Mouse (Mus musculus): Measurements from ENCODE around the gene Faap24. TPM values are rescaled to one million over a fixed set of nuclear protein-coding genes. Genes with fewer than 3 reads are reported as not detected.

Faap24 gene
- polyA plus RNA-seq, 1 experiment: 8.3 TPM

GRCm38 (mm10) chr7:35347918-35348700, 48.5 kb downstream of the Faap24 start:
- 71% methylated on average over 17 of the region's 18 CpGs for WGBS

GRCm38 (mm10) chr7:35344785-35345330, 51.8 kb downstream of the Faap24 start:
- WGBS: 96% methylated on average over 5 of the region's 5 CpGs
- DNase-seq: no peak

More at GRCm38 (mm10) chr7:35347918-35348700, 48.5 kb downstream of the Faap24 start:
- H3K4me3 ChIP-seq (ENCODE audit: control insufficient read depth, insufficient read depth, low read length): no peak overlapping the region
- no peaks in the 10 kb centered on the region for H3K36me3 ChIP-seq (ENCODE audit: control insufficient read depth, insufficient read depth, low read length)
- no peak for TF ChIP-seq POLR2A (IDR thresholded peaks at IDR 0.05; ENCODE audit: control insufficient read depth, extremely low read depth, insufficient read depth, low read length, poor library complexity)
- no peak for TF ChIP-seq CTCF (IDR thresholded peaks at IDR 0.05; ENCODE audit: borderline replicate concordance, control insufficient read depth, extremely low read depth, insufficient read depth, low read length, poor library complexity)
- H3K27ac ChIP-seq (ENCODE audit: control insufficient read depth, insufficient read depth, low read length): no peak overlapping the region
- H3K27me3 ChIP-seq (ENCODE audit: control insufficient read depth, insufficient read depth, low read length): no peaks in the 10 kb centered on the region
- no peak for DNase-seq
- no peaks in the 10 kb centered on the region for H3K4me1 ChIP-seq (replicated peaks; ENCODE audit: control insufficient read depth, insufficient read depth, low read length)

GRCm38 (mm10) chr7:35342498-35342897, 54.1 kb downstream of the Faap24 start:
- 81% methylated on average over 4 of the region's 4 CpGs for WGBS
- DNase-seq: no peak
- TF ChIP-seq POLR2A (IDR thresholded peaks at IDR 0.05; ENCODE audit: control insufficient read depth, extremely low read depth, insufficient read depth, low read length, poor library complexity) (no peak), CTCF (IDR thresholded peaks at IDR 0.05; ENCODE audit: borderline replicate concordance, control insufficient read depth, extremely low read depth, insufficient read depth, low read length, poor library complexity) (no peak)
- H3K4me3 ChIP-seq (ENCODE audit: control insufficient read depth, insufficient read depth, low read length): no peak overlapping the region
- no peaks in the 10 kb centered on the region; the same call in 1 of the 2 replicates for H3K27me3 ChIP-seq (ENCODE audit: control insufficient read depth, insufficient read depth, low read length)
- H3K36me3 ChIP-seq (ENCODE audit: control insufficient read depth, insufficient read depth, low read length): no peaks in the 10 kb centered on the region
- H3K27ac ChIP-seq (ENCODE audit: control insufficient read depth, insufficient read depth, low read length): no peak overlapping the region
- H3K4me1 ChIP-seq (replicated peaks; ENCODE audit: control insufficient read depth, insufficient read depth, low read length): no peaks in the 10 kb centered on the region

More at GRCm38 (mm10) chr7:35344785-35345330, 51.8 kb downstream of the Faap24 start:
- no peaks in the 10 kb centered on the region; the same call in 1 of the 2 replicates for H3K27me3 ChIP-seq (ENCODE audit: control insufficient read depth, insufficient read depth, low read length)
- no peak overlapping the region for H3K27ac ChIP-seq (ENCODE audit: control insufficient read depth, insufficient read depth, low read length)
- H3K4me1 ChIP-seq (replicated peaks; ENCODE audit: control insufficient read depth, insufficient read depth, low read length): no peaks in the 10 kb centered on the region
- no peaks in the 10 kb centered on the region for H3K36me3 ChIP-seq (ENCODE audit: control insufficient read depth, insufficient read depth, low read length)
- TF ChIP-seq POLR2A (IDR thresholded peaks at IDR 0.05; ENCODE audit: control insufficient read depth, extremely low read depth, insufficient read depth, low read length, poor library complexity) (no peak), CTCF (IDR thresholded peaks at IDR 0.05; ENCODE audit: borderline replicate concordance, control insufficient read depth, extremely low read depth, insufficient read depth, low read length, poor library complexity) (no peak)
- H3K4me3 ChIP-seq (ENCODE audit: control insufficient read depth, insufficient read depth, low read length): no peak overlapping the region

Other genes starting within 250 kb of the Faap24 start
- gene Slc7a10, start 210.5 kb downstream of the Faap24 start, polyA plus RNA-seq (2012; rRNA removed): 7.9 and 11.1 TPM in 2 replicates
- gene Lrp3, start 181.3 kb downstream of the Faap24 start, polyA plus RNA-seq (2012; rRNA removed): 2.4 TPM in 2 replicates
- gene Gpatch1, start 78.4 kb downstream of the Faap24 start, polyA plus RNA-seq (2012; rRNA removed): 5.8 and 6.0 TPM in 2 replicates
- 0.71 and 1.3 TPM in 2 replicates for gene Rhpn2, start 62.7 kb downstream of the Faap24 start, polyA plus RNA-seq (2012; rRNA removed)
- gene Cep89, start 199 bp upstream of the Faap24 start, polyA plus RNA-seq (2012; rRNA removed): 17.9 and 21.2 TPM in 2 replicates
- gene Slc7a9, start 52.0 kb upstream of the Faap24 start, polyA plus RNA-seq (2012; rRNA removed): 0.19 and 0.27 TPM in 2 replicates
- gene Tdrd12, start 140.9 kb upstream of the Faap24 start, polyA plus RNA-seq (2012; rRNA removed): 0.24 TPM in 1 of 2 replicates, not detected in the other
- gene Nudt19, start 159.5 kb upstream of the Faap24 start, polyA plus RNA-seq (2012; rRNA removed): 40.2 and 44.1 TPM in 2 replicates
- gene Rgs9bp, start 188.7 kb upstream of the Faap24 start, polyA plus RNA-seq (2012; rRNA removed): 0.26 TPM in 2 replicates
- 41.6 and 44.9 TPM in 2 replicates for gene Ankrd27, start 189.4 kb upstream of the Faap24 start, polyA plus RNA-seq (2012; rRNA removed)

Data from thymus, adult 2 months (tissue).